ENCODE assay signal across 27 mouse cellular contexts in the genomic region with DNA sequence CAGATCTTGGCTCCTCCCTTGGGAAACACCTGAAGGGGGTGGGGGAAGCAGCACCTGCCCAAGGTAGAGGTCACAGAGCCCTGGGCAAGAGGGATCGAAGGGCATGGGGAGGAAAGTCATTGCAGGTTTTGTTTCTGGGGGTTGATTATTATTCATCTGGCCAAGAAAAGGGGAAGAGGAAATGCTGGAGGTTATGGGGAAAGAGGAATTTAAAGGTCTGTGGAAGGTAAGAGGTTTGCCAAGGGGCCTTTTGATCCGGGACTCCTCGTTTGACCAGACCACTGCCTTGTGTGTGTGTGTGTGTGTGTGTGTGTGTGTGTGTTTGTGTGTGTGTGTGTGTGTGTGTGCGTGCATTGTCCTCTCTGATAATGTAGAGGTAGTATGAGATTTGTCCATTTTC. TPM values are rescaled to one million over a fixed set of nuclear protein-coding genes. Genes with fewer than 3 reads are reported as not detected.
DNase-seq lines count a peak whose midpoint lies in the region; ATAC-seq and TF ChIP-seq lines count a peak whose summit lies in the region.
"Had no signal": no experiment of that assay in that cellular context is flagged by ENCODE, and none has a peak within 500 bp of the region (broad histone marks: within the 10 kb centered on the region; RNA-seq: fewer than 3 reads in every experiment).

No protein-coding gene starts in this region.

- intact Hi-C loops in left cerebral cortex, postnatal 4 days (cut with DNase I) = no loop called here

- no peak for DNase-seq in hindbrain, embryonic 11.5 days (ENCODE audit: low spot score)
- no peak for DNase-seq in hindbrain, postnatal 0 days (ENCODE audit: low spot score)
- DNase-seq in left cerebral cortex, postnatal 4 days = no peak
- DNase-seq: adrenal gland, adult 2 months; adrenal gland, postnatal 36 days; B cell, adult 2 months; cerebellum, adult 18-20 months; cerebellum, postnatal 14 days; gastrocnemius, adult 2 months; gastrocnemius, postnatal 36 days; heart, adult 2 months; heart, postnatal 4 days; kidney, adult 11 months; kidney, postnatal 36 days; midbrain, embryonic 14.5 days had no signal

- no peak overlapping the region for H3K9ac ChIP-seq in hindbrain, embryonic 11.5 days (ENCODE audit: low read depth, low read length)
- no peak overlapping the region for H3K9ac ChIP-seq in hindbrain, postnatal 0 days (replicated peaks; ENCODE audit: low read length)
- H3K9ac ChIP-seq in forebrain, embryonic 15.5 days (replicated peaks) = no peak overlapping the region
- H3K9ac ChIP-seq: embryonic facial prominence, embryonic 15.5 days; heart, embryonic 12.5 days; limb, embryonic 13.5 days; lung, embryonic 15.5 days had no signal

- H3K4me1 ChIP-seq in hindbrain, embryonic 11.5 days (replicated peaks; ENCODE audit: control insufficient read depth, insufficient read depth, low read length) = no peaks in the 10 kb centered on the region; the same call in 1 of the 2 replicates
- H3K4me1 ChIP-seq in hindbrain, postnatal 0 days (ENCODE audit: insufficient read depth, low read length) = no peaks in the 10 kb centered on the region
- peaks cover 69% of the 10 kb centered on the region for H3K4me1 ChIP-seq in forebrain, embryonic 15.5 days

- H3K4me2 ChIP-seq in hindbrain, embryonic 11.5 days (replicated peaks; ENCODE audit: low read depth, low read length) = no peak overlapping the region
- H3K4me2 ChIP-seq in hindbrain, postnatal 0 days (ENCODE audit: low read depth, low read length) = no peak overlapping the region
- no peak overlapping the region for H3K4me2 ChIP-seq in forebrain, embryonic 15.5 days (replicated peaks)
- H3K4me2 ChIP-seq: embryonic facial prominence, embryonic 15.5 days; heart, embryonic 12.5 days; limb, embryonic 13.5 days; liver, embryonic 11.5 days; lung, embryonic 15.5 days had no signal

- H3K27ac ChIP-seq in hindbrain, embryonic 11.5 days (ENCODE audit: low read depth, low read length) = 0 out of 2 replicates have a peak overlapping the region, but pooled peaks have one; percentile 30
- H3K27ac ChIP-seq in hindbrain, postnatal 0 days = no peak overlapping the region
- H3K27ac ChIP-seq in forebrain, embryonic 15.5 days (replicated peaks) = peak overlapping the region; percentile 82; the same call in 1 of the 2 replicates
- H3K27ac ChIP-seq: embryonic facial prominence, embryonic 10.5 days; embryonic facial prominence, embryonic 15.5 days; gastrocnemius, adult 2 months; heart, adult 2 months; layer of hippocampus, adult 2 months; left cerebral cortex, adult 2 months; limb, embryonic 13.5 days; lung, embryonic 15.5 days had no signal

- no peak for TF ChIP-seq CTCF in hindbrain, postnatal 0 days (IDR thresholded peaks at IDR 0.05; ENCODE audit: low read depth)

- no peaks in the 10 kb centered on the region for H3K36me3 ChIP-seq in hindbrain, embryonic 11.5 days (ENCODE audit: control insufficient read depth, insufficient read depth, low read length)
- no peaks in the 10 kb centered on the region for H3K36me3 ChIP-seq in hindbrain, postnatal 0 days (ENCODE audit: insufficient read depth, low read length)
- H3K36me3 ChIP-seq in forebrain, embryonic 15.5 days = peaks cover 13% of the 10 kb centered on the region

- H3K9me3 ChIP-seq in hindbrain, embryonic 11.5 days (ENCODE audit: control insufficient read depth, low read length) = no peaks in the 10 kb centered on the region
- no peaks in the 10 kb centered on the region for H3K9me3 ChIP-seq in hindbrain, postnatal 0 days (ENCODE audit: low read length)
- no peaks in the 10 kb centered on the region for H3K9me3 ChIP-seq in forebrain, embryonic 15.5 days
- H3K9me3 ChIP-seq: embryonic facial prominence, embryonic 10.5 days; embryonic facial prominence, embryonic 15.5 days; heart, embryonic 12.5 days; limb, embryonic 13.5 days; lung, embryonic 15.5 days had no signal

- no peak for ATAC-seq in hindbrain, embryonic 11.5 days (ENCODE audit: low FRiP score)
- no peak for ATAC-seq in hindbrain, postnatal 0 days
- peak; percentile 40; the same call in 1 of the 2 replicates for ATAC-seq in common myeloid progenitor, adult 5-6 weeks (replicated peaks; ENCODE audit: low read depth, poor library complexity, severe bottlenecking)
- ATAC-seq in forebrain, embryonic 15.5 days (replicated peaks) = no peak
- peak; percentile 49 for ATAC-seq in megakaryocyte progenitor cell, adult 5-6 weeks (replicated peaks; ENCODE audit: poor library complexity)
- ATAC-seq: inflammation-experienced regulatory T-cells, adult 6 months had no signal

- 63% methylated on average over 4 of the region's 4 CpGs for WGBS in hindbrain, embryonic 11.5 days
- WGBS in hindbrain, postnatal 0 days = 64% methylated on average over 4 of the region's 4 CpGs
- 58% methylated on average over 4 of the region's 4 CpGs for WGBS in forebrain, embryonic 15.5 days

- H3K27me3 ChIP-seq in hindbrain, embryonic 11.5 days (ENCODE audit: control insufficient read depth, insufficient read depth, low read length) = 0 out of 2 replicates have a peak, but pooled peaks cover 3% of the 10 kb centered on the region
- no peaks in the 10 kb centered on the region for H3K27me3 ChIP-seq in hindbrain, postnatal 0 days (ENCODE audit: insufficient read depth, low read length)
- H3K27me3 ChIP-seq in forebrain, embryonic 15.5 days = no peaks in the 10 kb centered on the region
- H3K27me3 ChIP-seq: lung, embryonic 15.5 days had no signal

- no peak overlapping the region for H3K4me3 ChIP-seq in hindbrain, embryonic 11.5 days (ENCODE audit: low read depth, low read length)
- H3K4me3 ChIP-seq in hindbrain, postnatal 0 days (ENCODE audit: low read length) = no peak overlapping the region
- H3K4me3 ChIP-seq in forebrain, embryonic 15.5 days = no peak overlapping the region
- H3K4me3 ChIP-seq: embryonic facial prominence, embryonic 10.5 days; embryonic facial prominence, embryonic 15.5 days; gastrocnemius, adult 2 months; heart, adult 2 months; heart, embryonic 12.5 days; layer of hippocampus, adult 2 months; left cerebral cortex, adult 2 months; limb, embryonic 13.5 days; lung, embryonic 15.5 days had no signal

RNA-seq across cellular contexts. Expression of a gene that starts 15.5 kb away (rescaled TPM):
- polyA plus RNA-seq in hindbrain, embryonic 11.5 days (2014; fragmentation: Nextera tagmentation; extraction: Ambion mirVana) = 35.5 and 37.8 TPM in 2 replicates
- total RNA-seq in hindbrain, postnatal 0 days (2014; rRNA removed) = 29.4 and 30.1 TPM in 2 replicates
- 15.1 and 15.3 TPM in 2 replicates for polyA plus RNA-seq in hindbrain, postnatal 0 days (2015; fragmentation: Nextera tagmentation; extraction: Ambion mirVana)
- total RNA-seq in common myeloid progenitor, adult 5-6 weeks (2017) = 3.0 and 3.1 TPM in 2 replicates
- polyA plus RNA-seq in forebrain, embryonic 15.5 days (2015; fragmentation: Nextera tagmentation; extraction: Ambion mirVana) = 74.8 and 86.5 TPM in 2 replicates
- total RNA-seq in megakaryocyte progenitor cell, adult 5-6 weeks (2015) = 1.0 and 1.2 TPM in 2 replicates
- 0.98 and 1.00 TPM in 2 replicates for total RNA-seq in megakaryocyte progenitor cell, adult 5-6 weeks (2017)
- total RNA-seq in left cerebral cortex, postnatal 4 days (2021) = 10 to 100 TPM; 30.1 to 31.5 TPM

Comparison
In these comparisons a context has a peak if more than half of its experiments do, and no peak if none do; other contexts are left out.
1. ATAC-seq: peak in common myeloid progenitor, adult 5-6 weeks (single experiment) and megakaryocyte progenitor cell, adult 5-6 weeks (single experiment); none in hindbrain, embryonic 11.5 days (single experiment), hindbrain, postnatal 0 days (single experiment) and forebrain, embryonic 15.5 days (single experiment).